ENCODE assay signal across 15 mouse cellular contexts in the genomic region with DNA sequence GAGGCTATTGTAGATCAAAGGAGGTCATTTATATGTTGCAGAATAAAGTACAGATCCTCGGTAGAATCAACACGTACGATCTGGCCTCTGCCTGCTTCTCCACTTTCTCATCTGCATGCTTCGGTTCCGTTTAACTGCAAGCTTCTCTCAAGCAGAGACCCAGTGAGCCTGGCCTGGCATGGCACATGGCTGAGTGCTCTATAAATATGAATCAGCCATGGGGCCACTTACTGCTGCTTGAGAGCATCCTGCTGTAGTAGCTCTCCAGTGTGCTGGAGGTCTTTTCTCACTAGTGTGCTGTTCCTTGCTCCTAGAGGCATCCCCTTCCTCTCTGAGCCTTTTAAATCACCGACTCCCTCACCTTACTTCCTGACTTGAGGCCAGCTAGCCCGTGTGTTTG.
A peak's percentile ranks its signal among the peaks of the same experiment; 100 is the strongest.
DNase-seq lines count a peak whose midpoint lies in the region; ATAC-seq and TF ChIP-seq lines count a peak whose summit lies in the region.
"Had no signal": no experiment of that assay in that cellular context is flagged by ENCODE, and none has a peak within 500 bp of the region (broad histone marks: within the 10 kb centered on the region; RNA-seq: fewer than 3 reads in every experiment).

No protein-coding gene starts in this region.

- H3K4me2 ChIP-seq in lung, embryonic 16.5 days (ENCODE audit: low read depth, low read length) = no peak overlapping the region
- no peak overlapping the region for H3K4me2 ChIP-seq in hindbrain, embryonic 15.5 days
- H3K4me2 ChIP-seq: heart, embryonic 13.5 days; lung, embryonic 14.5 days had no signal

- H3K4me3 ChIP-seq in cerebellum, adult 2 months (replicated peaks; ENCODE audit: insufficient read depth, low read depth, low read length) = no peak overlapping the region
- H3K4me3 ChIP-seq in lung, embryonic 16.5 days (ENCODE audit: low read length) = no peak overlapping the region
- no peak overlapping the region for H3K4me3 ChIP-seq in lung, adult 2 months (replicated peaks; ENCODE audit: extremely low read depth, low read depth, low read length)
- no peak overlapping the region for H3K4me3 ChIP-seq in hindbrain, embryonic 15.5 days
- H3K4me3 ChIP-seq: embryonic facial prominence, embryonic 10.5 days; heart, embryonic 13.5 days had no signal

- no peaks in the 10 kb centered on the region for H3K36me3 ChIP-seq in lung, embryonic 16.5 days (ENCODE audit: control insufficient read depth, insufficient read depth, low read length)
- H3K36me3 ChIP-seq in hindbrain, embryonic 15.5 days = no peaks in the 10 kb centered on the region
- H3K36me3 ChIP-seq: embryonic facial prominence, embryonic 10.5 days; heart, embryonic 13.5 days had no signal

- no peaks in the 10 kb centered on the region for H3K27me3 ChIP-seq in cerebellum, adult 2 months (ENCODE audit: control insufficient read depth, insufficient read depth, low read length)
- no peaks in the 10 kb centered on the region for H3K27me3 ChIP-seq in lung, embryonic 16.5 days (ENCODE audit: control insufficient read depth, insufficient read depth, low read depth, low read length)
- H3K27me3 ChIP-seq in hindbrain, embryonic 15.5 days = no peaks in the 10 kb centered on the region
- H3K27me3 ChIP-seq: heart, embryonic 13.5 days; Patski had no signal

- no peaks in the 10 kb centered on the region for H3K9me3 ChIP-seq in lung, embryonic 16.5 days (ENCODE audit: control insufficient read depth, low read length)
- no peaks in the 10 kb centered on the region for H3K9me3 ChIP-seq in hindbrain, embryonic 15.5 days
- H3K9me3 ChIP-seq: embryonic facial prominence, embryonic 10.5 days; heart, embryonic 13.5 days had no signal

- 8% methylated on average over 7 of the region's 7 CpGs for WGBS in cerebellum, adult 2 months
- WGBS in lung, embryonic 16.5 days = 31% methylated on average over 7 of the region's 7 CpGs
- WGBS in lung, adult 2 months = 43% methylated on average over 7 of the region's 7 CpGs
- WGBS in hindbrain, embryonic 15.5 days = 42% methylated on average over 7 of the region's 7 CpGs

- 0 out of 2 replicates have a peak, but pooled peaks have one; percentile 3 for ATAC-seq in lung, embryonic 16.5 days (ENCODE audit: low read depth)
- no peak for ATAC-seq in hindbrain, embryonic 15.5 days (ENCODE audit: low FRiP score, low read depth)
- ATAC-seq: Patski had no signal

- no peak overlapping the region for H3K9ac ChIP-seq in lung, embryonic 16.5 days (ENCODE audit: low read length)
- no peak overlapping the region for H3K9ac ChIP-seq in hindbrain, embryonic 15.5 days
- H3K9ac ChIP-seq: heart, embryonic 13.5 days; lung, embryonic 14.5 days had no signal

- no peak for TF ChIP-seq POLR2A in cerebellum, adult 2 months (IDR thresholded peaks at IDR 0.05; ENCODE audit: borderline replicate concordance, insufficient read depth, low read length)
- TF ChIP-seq POLR2A in lung, adult 2 months (IDR thresholded peaks at IDR 0.05; ENCODE audit: borderline replicate concordance, extremely low read depth, low read depth, low read length) = no peak

- peak overlapping the region; percentile 16; the same call in 1 of the 2 replicates for H3K27ac ChIP-seq in cerebellum, adult 2 months (ENCODE audit: insufficient read depth, low read length)
- no peak overlapping the region for H3K27ac ChIP-seq in lung, embryonic 16.5 days (ENCODE audit: low read length)
- peak overlapping the region; percentile 40 for H3K27ac ChIP-seq in hindbrain, embryonic 15.5 days (replicated peaks)
- H3K27ac ChIP-seq: embryonic facial prominence, embryonic 10.5 days; heart, embryonic 13.5 days had no signal

- H3K4me1 ChIP-seq in cerebellum, adult 2 months (ENCODE audit: control insufficient read depth, insufficient read depth, low read length) = peaks cover 38% of the 10 kb centered on the region
- H3K4me1 ChIP-seq in lung, embryonic 16.5 days (replicated peaks; ENCODE audit: control insufficient read depth, insufficient read depth, low read length) = peaks cover 25% of the 10 kb centered on the region
- peaks cover 5% of the 10 kb centered on the region for H3K4me1 ChIP-seq in lung, adult 2 months (ENCODE audit: control insufficient read depth, insufficient read depth, low read length)
- peaks cover 70% of the 10 kb centered on the region for H3K4me1 ChIP-seq in hindbrain, embryonic 15.5 days (replicated peaks)

- TF ChIP-seq CTCF in cerebellum, adult 2 months (IDR thresholded peaks at IDR 0.05; ENCODE audit: borderline replicate concordance, insufficient read depth, low read depth, low read length) = no peak
- no peak for TF ChIP-seq CTCF in lung, adult 2 months (IDR thresholded peaks at IDR 0.05; ENCODE audit: insufficient read depth, low read length)

- DNase-seq in cerebellum, adult 2 months = peak; percentile 58 to 63
- DNase-seq in cerebellum, adult 11-12 months = no peak
- no peak for DNase-seq in lung, adult 2 months
- peak; percentile 58 for DNase-seq in retina, embryonic 14.5 days (ENCODE audit: low spot score)
- no peak for DNase-seq in ovary, postnatal 10 days (ENCODE audit: low spot score)
- DNase-seq in spleen, adult 12 weeks (ENCODE audit: low spot score) = no peak
- DNase-seq: kidney, adult 9 months; liver; thymus, postnatal 4 days had no signal

Comparison
In these comparisons a context has a peak if more than half of its experiments do, and no peak if none do; other contexts are left out.
1. DNase-seq: peak in cerebellum, adult 2 months (2 of 2) and retina, embryonic 14.5 days (single experiment); none in cerebellum, adult 11-12 months (single experiment), lung, adult 2 months (single experiment), ovary, postnatal 10 days (single experiment) and spleen, adult 12 weeks (single experiment).